Mouse (Mus musculus) ES-E14 (cell line): Measurements from ENCODE around the gene Pnmt. TPM values are rescaled to one million over a fixed set of nuclear protein-coding genes. Genes with fewer than 3 reads are reported as not detected.

Experiments
- DNase-seq: peaks from one replicate; pipeline ENCODE4 v3.0.0-alpha.2; 2013; ENCODE audit warnings: low read depth, low spot score
- H3K27ac ChIP-seq: 2 replicates; pipeline ENCODE4 v1.5.1; 2012; ENCODE audit warnings: low read depth, mild to moderate bottlenecking, low read length, moderate library complexity, mixed read lengths; ENCODE audit not compliant: poor library complexity, insufficient read depth, severe bottlenecking
- H3K36me3 ChIP-seq: 2 replicates; pipeline ENCODE4 v1.6.1; 2012; ENCODE audit warnings: mild to moderate bottlenecking, low read length, moderate library complexity, mixed read lengths; ENCODE audit not compliant: control insufficient read depth, poor library complexity, insufficient read depth, severe bottlenecking
- H3K4me1 ChIP-seq, 2 experiments: fragments of 150-350 bp in 1 of 2; sonication (generic) in 1 of 2; 2 replicates each; pipeline ENCODE4 v1.6.1; 2012; ENCODE audit warnings: low read length in 2 of 2, mild to moderate bottlenecking in 1 of 2, mixed read lengths in 1 of 2; ENCODE audit not compliant: control insufficient read depth in 2 of 2, insufficient read depth in 2 of 2, poor library complexity in 1 of 2
- H3K4me3 ChIP-seq, 2 experiments: fragments of 150-350 bp in 1 of 2; sonication (generic) in 1 of 2; 2 replicates each; pipeline ENCODE4 v1.5.1; 2012; ENCODE audit warnings: low read length in 2 of 2, low read depth in 1 of 2, mild to moderate bottlenecking in 1 of 2, mixed read lengths in 1 of 2; ENCODE audit not compliant: insufficient read depth in 1 of 2, poor library complexity in 1 of 2, severe bottlenecking in 1 of 2
- H3K9ac ChIP-seq: 2 replicates; pipeline ENCODE4 v1.6.1; 2012; ENCODE audit warnings: low read depth, mild to moderate bottlenecking, low read length, mixed read lengths; ENCODE audit not compliant: poor library complexity, insufficient read depth, severe bottlenecking
- H3K9me3 ChIP-seq: fragments of 150-350 bp; sonication (generic); 2 replicates; pipeline ENCODE4 v1.6.1; 2012; ENCODE audit warnings: low read depth, mild to moderate bottlenecking, low read length; ENCODE audit not compliant: control insufficient read depth, insufficient read depth
- CHD2 ChIP-seq: IDR thresholded peaks from 2 replicates; pipeline ENCODE4 v1.6.1; 2014; ENCODE audit warnings: mild to moderate bottlenecking, low read depth, low read length, inconsistent platforms
- HCFC1 ChIP-seq: IDR thresholded peaks from 2 replicates; pipeline ENCODE4 v1.6.1; 2012; ENCODE audit warnings: low read length, inconsistent platforms, borderline replicate concordance; ENCODE audit not compliant: insufficient read depth
- MAFK ChIP-seq: IDR thresholded peaks from 2 replicates; pipeline ENCODE4 v1.6.1; 2014; ENCODE audit warnings: mild to moderate bottlenecking, low read depth, low read length, inconsistent platforms; ENCODE audit not compliant: insufficient read depth
- ZC3H11A ChIP-seq: IDR thresholded peaks from 2 replicates; pipeline ENCODE4 v1.6.1; 2012; ENCODE audit warnings: low read depth, mild to moderate bottlenecking, inconsistent platforms, low read length, borderline replicate concordance
- ZNF384 ChIP-seq: IDR thresholded peaks from 2 replicates; pipeline ENCODE4 v1.6.1; 2012; ENCODE audit warnings: low read depth, low read length, inconsistent platforms
- in situ Hi-C, 2 experiments: fragments of 600-800 bp; cut with MboI; formaldehyde crosslinking; loops; one replicate each; pipeline ENCODE4 v1.15.1; 2025; ENCODE audit warnings: low sequenced_read_pairs in 2 of 2, inconsistent platforms in 1 of 2; ENCODE audit not compliant: unreplicated experiment in 2 of 2
- total RNA-seq: library from RNA; depleted of rRNA; stranded (reverse); fragments of 300-350 nt; gene quantifications from 2 replicates; pipeline ENCODE4 v1.2.3, GENCODE M21; 2012

Gene Pnmt
- total RNA-seq, 1 experiment: 0.36 TPM

DNA sequence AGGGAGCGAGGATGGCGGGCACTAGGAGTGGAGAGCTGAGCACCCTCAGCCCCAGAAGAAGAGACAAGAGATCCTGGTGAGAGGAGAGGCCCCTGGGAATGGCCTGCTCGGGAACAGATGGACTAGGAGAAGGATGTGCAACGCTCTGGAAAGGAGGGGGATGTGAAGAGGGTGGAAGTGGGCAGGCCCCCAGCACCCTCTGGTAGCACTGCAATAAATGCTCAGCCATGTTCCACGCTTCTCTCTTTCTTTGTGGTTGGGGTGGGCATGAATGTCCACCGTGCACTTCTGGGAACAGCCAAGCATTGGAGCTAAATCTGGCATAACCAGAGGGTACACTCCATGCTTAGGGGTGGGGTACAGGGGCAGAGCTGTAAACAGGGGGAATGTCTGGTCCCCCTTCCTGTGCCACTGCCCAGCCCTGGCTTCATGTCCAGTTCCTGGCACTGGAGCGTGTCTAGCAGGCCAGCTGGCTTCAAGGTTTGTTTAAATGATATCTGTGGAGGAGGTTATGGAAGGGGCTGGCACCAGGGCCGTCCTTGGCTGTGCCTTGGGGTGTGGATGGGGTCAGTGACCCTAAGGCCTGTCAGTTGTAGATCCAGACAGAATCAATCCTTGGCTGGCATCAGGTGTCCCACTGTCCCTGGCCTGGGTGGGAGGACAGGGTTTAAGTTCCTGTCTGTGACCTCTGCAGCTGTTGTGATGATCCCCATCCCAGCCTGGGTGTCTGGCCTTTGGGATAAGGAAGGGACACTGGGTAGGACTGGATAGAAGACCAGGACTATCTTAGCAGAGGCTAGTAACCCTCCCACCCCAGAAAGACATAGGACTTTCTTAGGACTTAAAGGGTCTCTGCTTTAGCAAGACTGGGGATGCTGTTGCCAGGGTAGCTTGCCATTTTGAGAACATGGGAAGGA is 1.3 kb upstream of the Pnmt start:
- DNase-seq: no peak
- in situ Hi-C loops: no loop called here
- no peak overlapping the region for H3K9ac ChIP-seq
- H3K4me3 ChIP-seq: peak overlapping the region in 1 of 2 experiments; percentile 35; a peak in 1 of 4 replicates
- TF ChIP-seq HCFC1 (no peak), ZC3H11A (no peak), ZNF384 (no peak), CHD2 (no peak), MAFK (no peak)
- H3K36me3 ChIP-seq: peaks cover under 1% of the 10 kb centered on the region; the same call in 1 of the 2 replicates
- H3K27ac ChIP-seq: no peak overlapping the region
- peaks cover 0 to 13% of the 10 kb centered on the region in 2 experiments; a peak in 1 of 4 replicates for H3K4me1 ChIP-seq
- H3K9me3 ChIP-seq: no peaks in the 10 kb centered on the region

GRCm38 (mm10) chr11:98386596-98386995 is 346 bp downstream of the Pnmt start:
- Histone ChIP-seq H3K4me1 (peaks cover 0 to 19% of the 10 kb centered on the region in 2 experiments; a peak in 1 of 4 replicates), H3K9me3 (no peaks in the 10 kb centered on the region), H3K4me3 (peak overlapping the region in 1 of 2 experiments; percentile 33; a peak in 1 of 4 replicates), H3K36me3 (no peaks in the 10 kb centered on the region), H3K27ac (no peak overlapping the region), H3K9ac (0 out of 2 replicates have a peak overlapping the region, but pooled peaks have one; percentile 13)
- DNase-seq: no peak
- in situ Hi-C loops: no loop called here
- TF ChIP-seq CHD2 (no peak), ZNF384 (no peak), ZC3H11A (no peak), HCFC1 (no peak), MAFK (no peak)

- Histone ChIP-seq H3K4me1 (peaks cover 0 to 24% of the 10 kb centered on the region in 2 experiments; a peak in 1 of 4 replicates), H3K9ac (no peak overlapping the region), H3K9me3 (no peaks in the 10 kb centered on the region), H3K36me3 (no peaks in the 10 kb centered on the region), H3K27ac (no peak overlapping the region), H3K4me3 (no peak overlapping the region)
- in situ Hi-C loops: no loop called here
- DNase-seq: no peak
- TF ChIP-seq CHD2: no peak
- no peak for TF ChIP-seq HCFC1
- no peak for TF ChIP-seq ZC3H11A
- no peak for TF ChIP-seq ZNF384
- no peak for TF ChIP-seq MAFK
Observed at GRCm38 (mm10) chr11:98387056-98387577, 867 bp downstream of the Pnmt start.

- no peak for DNase-seq
- in situ Hi-C loops: no loop called here
- Histone ChIP-seq H3K27ac (no peak overlapping the region), H3K9ac (no peak overlapping the region), H3K4me1 (peaks cover 0 to 31% of the 10 kb centered on the region in 2 experiments; a peak in 1 of 4 replicates), H3K9me3 (no peaks in the 10 kb centered on the region), H3K4me3 (no peak overlapping the region), H3K36me3 (no peaks in the 10 kb centered on the region)
- no peak for TF ChIP-seq MAFK
- no peak for TF ChIP-seq HCFC1
- no peak for TF ChIP-seq ZC3H11A
- TF ChIP-seq ZNF384: no peak
- no peak for TF ChIP-seq CHD2
Observed at GRCm38 (mm10) chr11:98388282-98388681, 2.0 kb downstream of the Pnmt start.
